Mouse (Mus musculus): ENCODE measurements around the gene Tatdn2.

- TF ChIP-seq CTCF (IDR thresholded peaks at IDR 0.05; ENCODE audit: extremely low read depth, insufficient read depth, insufficient read length, insufficient replicate concordance), result no peak
- TF ChIP-seq POLR2A (IDR thresholded peaks at IDR 0.05; ENCODE audit: low read depth, low read length), result no peak
Measured at GRCm38 (mm10) chr6:113742321-113742720, 45.5 kb downstream of the Tatdn2 start.
